Mouse (Mus musculus) heart, embryonic 13.5 days (tissue): ENCODE data around the gene Trim46. TPM values are rescaled to one million over a fixed set of nuclear protein-coding genes. Genes with fewer than 3 reads are reported as not detected.
A peak's percentile ranks its signal among the peaks of the same experiment; 100 is the strongest.

Experiments
- ATAC-seq: fragments of 200-750 bp; cut with Nextera tagmentation; 2 replicates; pipeline ENCODE4 v1.8.0; 2017; ENCODE audit warnings: moderate TSS enrichment; ENCODE audit not compliant: insufficient number of reproducible peaks, low FRiP score, low TSS enrichment; ENCODE audit errors: extremely low read depth
- H3K27ac ChIP-seq: fragments of 300-500 bp; sonication (generic); replicated peaks from 2 replicates; pipeline ENCODE4 v1.5.1; 2015; ENCODE audit warnings: moderate library complexity, mild to moderate bottlenecking, inconsistent platforms
- H3K27me3 ChIP-seq: fragments of 300-500 bp; sonication (generic); replicated peaks from 2 replicates; pipeline ENCODE4 v1.6.1; 2015; ENCODE audit warnings: mild to moderate bottlenecking, inconsistent platforms
- H3K36me3 ChIP-seq: fragments of 300-500 bp; sonication (generic); 2 replicates; pipeline ENCODE4 v1.6.1; 2015; ENCODE audit warnings: mild to moderate bottlenecking, inconsistent platforms
- H3K4me1 ChIP-seq: fragments of 300-500 bp; sonication (generic); 2 replicates; pipeline ENCODE4 v1.6.1; 2015; ENCODE audit warnings: inconsistent platforms
- H3K4me2 ChIP-seq: fragments of 300-500 bp; sonication (generic); 2 replicates; pipeline ENCODE4 v1.6.1; 2015; ENCODE audit warnings: inconsistent platforms, mild to moderate bottlenecking, moderate library complexity
- H3K4me3 ChIP-seq: fragments of 300-500 bp; sonication (generic); 2 replicates; pipeline ENCODE4 v1.5.1; 2015; ENCODE audit warnings: moderate library complexity, mild to moderate bottlenecking, inconsistent platforms
- H3K9ac ChIP-seq: fragments of 300-500 bp; sonication (generic); 2 replicates; pipeline ENCODE4 v1.6.1; 2015; ENCODE audit warnings: inconsistent platforms, mild to moderate bottlenecking, moderate library complexity
- H3K9me3 ChIP-seq: fragments of 300-500 bp; sonication (generic); 2 replicates; pipeline ENCODE4 v1.6.1; 2016; ENCODE audit warnings: inconsistent platforms
- WGBS: fragments of 180-500 bp; shearing (Covaris S2); methylation state at CpG from one replicate; pipeline ENCODE4 v1.1.7; 2015; ENCODE audit warnings: mixed read lengths; 5-methylcytosine and 5-hydroxymethylcytosine counted together
- polyA plus RNA-seq: library from polyadenylated mRNA; unstranded; fragments of >200 nt; fragmentation: Nextera tagmentation; extraction: Ambion mirVana; gene quantifications from 2 replicates; pipeline ENCODE4 v1.2.1, GENCODE M21; 2015

Trim46 gene
- polyA plus RNA-seq, 1 experiment from 2014 or later: 0.76 TPM

- no peak for ATAC-seq
- H3K4me1 ChIP-seq: peaks cover 22% of the 10 kb centered on the region
- H3K36me3 ChIP-seq: peaks cover 78% of the 10 kb centered on the region
- no peaks in the 10 kb centered on the region for H3K27me3 ChIP-seq
- whole genome bisulfite sequencing: 85% methylated on average over 6 of the region's 6 CpGs
- H3K9ac ChIP-seq: no peak overlapping the region
- no peak overlapping the region for H3K4me3 ChIP-seq
- no peak overlapping the region for H3K4me2 ChIP-seq
- no peaks in the 10 kb centered on the region for H3K9me3 ChIP-seq
- H3K27ac ChIP-seq: no peak overlapping the region
Measured at GRCm38 (mm10) chr3:89208736-89209135, 37.4 kb downstream of the Trim46 start.

GRCm38 (mm10) chr3:89208075-89208657 is 37.9 kb downstream of the Trim46 start:
- WGBS: 88% methylated on average over 13 of the region's 13 CpGs
- Histone ChIP-seq H3K36me3 (peaks cover 78% of the 10 kb centered on the region), H3K27me3 (no peaks in the 10 kb centered on the region), H3K9me3 (no peaks in the 10 kb centered on the region), H3K9ac (no peak overlapping the region), H3K4me2 (no peak overlapping the region), H3K4me3 (no peak overlapping the region), H3K27ac (no peak overlapping the region), H3K4me1 (peaks cover 24% of the 10 kb centered on the region)
- ATAC-seq: no peak

- peaks cover 16% of the 10 kb centered on the region for H3K4me1 ChIP-seq
- H3K4me2 ChIP-seq: no peak overlapping the region
- no peaks in the 10 kb centered on the region for H3K27me3 ChIP-seq
- no peak overlapping the region for H3K27ac ChIP-seq
- H3K9ac ChIP-seq: no peak overlapping the region
- H3K4me3 ChIP-seq: no peak overlapping the region
- H3K9me3 ChIP-seq: no peaks in the 10 kb centered on the region
- no peak for ATAC-seq
- WGBS: 70% methylated on average over 2 of the region's 2 CpGs
- peaks cover 73% of the 10 kb centered on the region for H3K36me3 ChIP-seq
Measured at GRCm38 (mm10) chr3:89206695-89207094, 39.4 kb downstream of the Trim46 start.

- Histone ChIP-seq H3K27me3 (no peaks in the 10 kb centered on the region), H3K4me3 (no peak overlapping the region), H3K4me2 (no peak overlapping the region), H3K4me1 (peaks cover 13% of the 10 kb centered on the region), H3K9me3 (no peaks in the 10 kb centered on the region), H3K9ac (no peak overlapping the region), H3K27ac (no peak overlapping the region), H3K36me3 (peaks cover 68% of the 10 kb centered on the region)
- WGBS: 85% methylated on average over 7 of the region's 7 CpGs
- ATAC-seq: no peak
Measured at GRCm38 (mm10) chr3:89206079-89206478, 40.0 kb downstream of the Trim46 start.

- Histone ChIP-seq H3K9ac (peak overlapping the region; percentile 84), H3K4me1 (peaks cover 5% of the 10 kb centered on the region), H3K36me3 (peaks cover 39% of the 10 kb centered on the region), H3K27me3 (no peaks in the 10 kb centered on the region), H3K4me2 (peak overlapping the region; percentile 80), H3K27ac (no peak overlapping the region), H3K4me3 (peak overlapping the region; percentile 69), H3K9me3 (no peaks in the 10 kb centered on the region)
- WGBS: 26% methylated on average over 5 of the region's 5 CpGs
- ATAC-seq: no peak
Measured at GRCm38 (mm10) chr3:89203142-89203514, 43.0 kb downstream of the Trim46 start.

GRCm38 (mm10) chr3:89202253-89203141 is 43.6 kb downstream of the Trim46 start, which contains the start of gene Gba:
Gba (plus strand) TSS chr3:89202928.
- H3K36me3 ChIP-seq: peaks cover 33% of the 10 kb centered on the region
- H3K27ac ChIP-seq: no peak within 1 kb of the TSS
- peak within 1 kb of the TSS; percentile 80 for H3K4me2 ChIP-seq
- 24% methylated on average over 13 of the region's 13 CpGs for WGBS
- peak; percentile 55; the same call in 1 of the 2 replicates for ATAC-seq
- peak within 1 kb of the TSS; percentile 84 for H3K9ac ChIP-seq
- no peaks in the 10 kb centered on the region for H3K27me3 ChIP-seq
- peaks cover 5% of the 10 kb centered on the region for H3K4me1 ChIP-seq
- H3K4me3 ChIP-seq: peak within 1 kb of the TSS; percentile 69
- no peaks in the 10 kb centered on the region for H3K9me3 ChIP-seq

GRCm38 (mm10) chr3:89199839-89200238 is 46.3 kb downstream of the Trim46 start:
- ATAC-seq: no peak
- Histone ChIP-seq H3K4me1 (peaks cover 18% of the 10 kb centered on the region), H3K9me3 (no peaks in the 10 kb centered on the region), H3K36me3 (peaks cover 6% of the 10 kb centered on the region; the same call in 1 of the 2 replicates), H3K9ac (no peak overlapping the region), H3K27ac (no peak overlapping the region), H3K4me3 (no peak overlapping the region), H3K4me2 (no peak overlapping the region), H3K27me3 (no peaks in the 10 kb centered on the region)
- WGBS: 70% methylated on average over 3 of the region's 3 CpGs

- Histone ChIP-seq H3K4me2 (peak overlapping the region; percentile 78), H3K9ac (peak overlapping the region; percentile 86), H3K36me3 (no peaks in the 10 kb centered on the region), H3K4me3 (peak overlapping the region; percentile 61), H3K27ac (peak overlapping the region; percentile 82), H3K4me1 (peaks cover 13% of the 10 kb centered on the region), H3K27me3 (no peaks in the 10 kb centered on the region), H3K9me3 (no peaks in the 10 kb centered on the region)
- ATAC-seq: peak; percentile 88
- WGBS: 8% methylated on average over 33 of the region's 33 CpGs
Measured at GRCm38 (mm10) chr3:89195979-89196877, 49.9 kb downstream of the Trim46 start.

GRCm38 (mm10) chr3:89193853-89194252 is 52.3 kb downstream of the Trim46 start:
- Histone ChIP-seq H3K27ac (no peak overlapping the region), H3K9ac (no peak overlapping the region), H3K4me2 (no peak overlapping the region), H3K4me3 (no peak overlapping the region), H3K36me3 (no peaks in the 10 kb centered on the region), H3K9me3 (no peaks in the 10 kb centered on the region), H3K4me1 (peaks cover 13% of the 10 kb centered on the region), H3K27me3 (no peaks in the 10 kb centered on the region)
- ATAC-seq: no peak
- 74% methylated on average over 2 of the region's 2 CpGs for WGBS

- WGBS: 74% methylated on average over 1 of the region's 1 CpGs
- no peak overlapping the region for H3K27ac ChIP-seq
- no peaks in the 10 kb centered on the region for H3K9me3 ChIP-seq
- no peak overlapping the region for H3K4me2 ChIP-seq
- H3K9ac ChIP-seq: no peak overlapping the region
- ATAC-seq: no peak
- H3K4me3 ChIP-seq: no peak overlapping the region
- H3K27me3 ChIP-seq: no peaks in the 10 kb centered on the region
- H3K36me3 ChIP-seq: peaks cover 4% of the 10 kb centered on the region
- H3K4me1 ChIP-seq: peaks cover 13% of the 10 kb centered on the region
Measured at GRCm38 (mm10) chr3:89193351-89193750, 52.8 kb downstream of the Trim46 start.

GRCm38 (mm10) chr3:89190436-89190835 is 55.7 kb downstream of the Trim46 start:
- peaks cover 15% of the 10 kb centered on the region for H3K36me3 ChIP-seq
- no peak overlapping the region for H3K9ac ChIP-seq
- no peak overlapping the region for H3K4me3 ChIP-seq
- peaks cover 2% of the 10 kb centered on the region for H3K4me1 ChIP-seq
- no peak for ATAC-seq
- H3K27ac ChIP-seq: no peak overlapping the region
- no peaks in the 10 kb centered on the region for H3K9me3 ChIP-seq
- H3K4me2 ChIP-seq: no peak overlapping the region
- WGBS: 69% methylated on average over 8 of the region's 8 CpGs
- peaks cover 10% of the 10 kb centered on the region; the same call in 1 of the 2 replicates for H3K27me3 ChIP-seq
